Mouse (Mus musculus): ENCODE data around the gene Grap. TPM values are rescaled to one million over a fixed set of nuclear protein-coding genes. Genes with fewer than 3 reads are reported as not detected.

The Grap gene
- 1 to 10 TPM; 6.9 to 7.3 TPM for total RNA-seq (2021)

- peak in 1 of 2 experiments; percentile 69 for DNase-seq (ENCODE audit: extremely low spot score in 1 of 2, low spot score in 2 of 2)
- intact Hi-C loops (cut with DNase I): no loop called here
Measured at GRCm38 (mm10) chr11:61652686-61653447, at the start of gene Grap. Gene Grap (plus strand): TSS chr11:61653265.

- intact Hi-C loops (cut with DNase I): no loop called here
Measured at GRCm38 (mm10) chr11:61608072-61608471, 45.0 kb upstream of the Grap start.

GRCm38 (mm10) chr11:61611197-61611596 is 41.9 kb upstream of the Grap start:
- intact Hi-C loops (cut with DNase I): loop anchor here (10.0 kb wide), 1 partner anchor 426 kb away; no protein-coding TSS in a partner anchor
- DNase-seq (ENCODE audit: extremely low spot score in 1 of 2, low spot score in 2 of 2): no peak

More at GRCm38 (mm10) chr11:61608072-61608471, 45.0 kb upstream of the Grap start:
- DNase-seq (ENCODE audit: extremely low spot score in 1 of 2, low spot score in 2 of 2): no peak

- DNase-seq (ENCODE audit: extremely low spot score in 1 of 2, low spot score in 2 of 2): no peak
- intact Hi-C loops (cut with DNase I): loop anchor here (10.0 kb wide), 1 partner anchor 427 kb away; no protein-coding TSS in a partner anchor
Measured at GRCm38 (mm10) chr11:61612116-61612635, 40.9 kb upstream of the Grap start.

GRCm38 (mm10) chr11:61614401-61614800 is 38.7 kb upstream of the Grap start:
- intact Hi-C loops (cut with DNase I): loop anchor here (10.0 kb wide), 1 partner anchor 430 kb away; no protein-coding TSS in a partner anchor
- no peak for DNase-seq (ENCODE audit: extremely low spot score in 1 of 2, low spot score in 2 of 2)

- DNase-seq (ENCODE audit: extremely low spot score in 1 of 2, low spot score in 2 of 2): peak in 1 of 2 experiments; percentile 50
- intact Hi-C loops (cut with DNase I): loop anchor here (5.0 to 10.0 kb wide), 4 partner anchors 39 to 431 kb away; partner anchors contain the start of genes B9d1 and Epn2
Measured at GRCm38 (mm10) chr11:61615686-61616522, 37.2 kb upstream of the Grap start.

- intact Hi-C loops (cut with DNase I): loop anchor here (5.0 to 10.0 kb wide), 4 partner anchors 39 to 432 kb away; partner anchors contain the start of genes B9d1 and Epn2
- DNase-seq (ENCODE audit: extremely low spot score in 1 of 2, low spot score in 2 of 2): no peak
Measured at GRCm38 (mm10) chr11:61616523-61617292, 36.4 kb upstream of the Grap start.

- no peak for DNase-seq (ENCODE audit: extremely low spot score in 1 of 2, low spot score in 2 of 2)
- intact Hi-C loops (cut with DNase I): loop anchor here (5.0 to 10.0 kb wide), 4 partner anchors 40 to 433 kb away; partner anchors contain the start of genes B9d1 and Epn2
Measured at GRCm38 (mm10) chr11:61617293-61617975, 35.6 kb upstream of the Grap start.

- intact Hi-C loops (cut with DNase I): loop anchor here (5.0 to 10.0 kb wide), 4 partner anchors 41 to 433 kb away; partner anchors contain the start of genes B9d1 and Epn2
- DNase-seq (ENCODE audit: extremely low spot score in 1 of 2, low spot score in 2 of 2): no peak
Measured at GRCm38 (mm10) chr11:61618131-61618530, 34.9 kb upstream of the Grap start.

- no peak for DNase-seq (ENCODE audit: extremely low spot score in 1 of 2, low spot score in 2 of 2)
- intact Hi-C loops (cut with DNase I): loop anchor here (5.0 to 10.0 kb wide), 4 partner anchors 41 to 434 kb away; partner anchors contain the start of genes B9d1 and Epn2
Measured at GRCm38 (mm10) chr11:61618571-61618970, 34.5 kb upstream of the Grap start.

- intact Hi-C loops (cut with DNase I): loop anchor here (5.0 to 10.0 kb wide), 4 partner anchors 42 to 435 kb away; partner anchors contain the start of genes B9d1 and Epn2
- DNase-seq (ENCODE audit: extremely low spot score in 1 of 2, low spot score in 2 of 2): no peak
Measured at GRCm38 (mm10) chr11:61619356-61619755, 33.7 kb upstream of the Grap start.

- DNase-seq (ENCODE audit: extremely low spot score in 1 of 2, low spot score in 2 of 2): peak; percentile 49 to 88
- intact Hi-C loops (cut with DNase I): loop anchor here (5.0 to 10.0 kb wide), 4 partner anchors 43 to 435 kb away; partner anchors contain the start of genes B9d1 and Epn2
Measured at GRCm38 (mm10) chr11:61619791-61620241, 33.2 kb upstream of the Grap start.

- intact Hi-C loops (cut with DNase I): no loop called here
Measured at GRCm38 (mm10) chr11:61620254-61620670, 32.8 kb upstream of the Grap start.

GRCm38 (mm10) chr11:61620762-61621161 is 32.3 kb upstream of the Grap start:
- intact Hi-C loops (cut with DNase I): no loop called here

More at GRCm38 (mm10) chr11:61620254-61620670, 32.8 kb upstream of the Grap start:
- DNase-seq (ENCODE audit: extremely low spot score in 1 of 2, low spot score in 2 of 2): peak; percentile 70 to 93

GRCm38 (mm10) chr11:61625136-61625535 is 27.9 kb upstream of the Grap start:
- intact Hi-C loops (cut with DNase I): loop anchor here (2.0 kb wide), 1 partner anchor 90 kb away; no protein-coding TSS in a partner anchor
- no peak for DNase-seq (ENCODE audit: extremely low spot score in 1 of 2, low spot score in 2 of 2)

More at GRCm38 (mm10) chr11:61620762-61621161, 32.3 kb upstream of the Grap start:
- DNase-seq (ENCODE audit: extremely low spot score in 1 of 2, low spot score in 2 of 2): no peak

GRCm38 (mm10) chr11:61626509-61626908 is 26.6 kb upstream of the Grap start:
- DNase-seq (ENCODE audit: extremely low spot score in 1 of 2, low spot score in 2 of 2): no peak
- intact Hi-C loops (cut with DNase I): no loop called here

GRCm38 (mm10) chr11:61629621-61630020 is 23.4 kb upstream of the Grap start:
- intact Hi-C loops (cut with DNase I): no loop called here

More at GRCm38 (mm10) chr11:61629621-61630020, 23.4 kb upstream of the Grap start:
- no peak for DNase-seq (ENCODE audit: extremely low spot score in 1 of 2, low spot score in 2 of 2)
